Mouse (Mus musculus): ENCODE results near the gene Dmkn. TPM values are rescaled to one million over a fixed set of nuclear protein-coding genes. Genes with fewer than 3 reads are reported as not detected.

Dmkn gene
- polyA plus RNA-seq (2015; fragmentation: Nextera tagmentation; extraction: Ambion mirVana) = 97.2 and 160 TPM in 2 replicates

DNA sequence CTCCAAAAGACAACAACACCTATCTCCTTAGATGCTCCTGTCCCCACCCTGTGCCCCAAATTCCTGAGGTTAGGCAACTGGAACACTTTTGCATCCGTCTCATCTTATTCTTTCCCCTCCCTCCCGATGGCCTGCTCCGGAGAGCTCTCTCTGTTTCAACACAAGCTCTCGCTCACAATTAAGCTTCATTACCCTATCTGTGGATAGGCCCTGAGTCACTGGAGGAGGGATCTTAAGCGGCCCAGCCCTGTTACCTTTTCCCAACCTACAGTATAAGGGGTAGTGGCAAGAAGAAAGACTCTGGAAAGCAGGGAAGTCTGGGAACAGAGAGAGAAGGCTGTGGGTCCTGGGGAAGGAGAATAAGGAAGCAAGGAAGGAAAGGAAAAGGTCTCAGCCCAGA lies at the start of gene Dmkn:
Dmkn (plus strand) TSS at position 301 of the 400 bp plus-strand sequence.

DNA sequence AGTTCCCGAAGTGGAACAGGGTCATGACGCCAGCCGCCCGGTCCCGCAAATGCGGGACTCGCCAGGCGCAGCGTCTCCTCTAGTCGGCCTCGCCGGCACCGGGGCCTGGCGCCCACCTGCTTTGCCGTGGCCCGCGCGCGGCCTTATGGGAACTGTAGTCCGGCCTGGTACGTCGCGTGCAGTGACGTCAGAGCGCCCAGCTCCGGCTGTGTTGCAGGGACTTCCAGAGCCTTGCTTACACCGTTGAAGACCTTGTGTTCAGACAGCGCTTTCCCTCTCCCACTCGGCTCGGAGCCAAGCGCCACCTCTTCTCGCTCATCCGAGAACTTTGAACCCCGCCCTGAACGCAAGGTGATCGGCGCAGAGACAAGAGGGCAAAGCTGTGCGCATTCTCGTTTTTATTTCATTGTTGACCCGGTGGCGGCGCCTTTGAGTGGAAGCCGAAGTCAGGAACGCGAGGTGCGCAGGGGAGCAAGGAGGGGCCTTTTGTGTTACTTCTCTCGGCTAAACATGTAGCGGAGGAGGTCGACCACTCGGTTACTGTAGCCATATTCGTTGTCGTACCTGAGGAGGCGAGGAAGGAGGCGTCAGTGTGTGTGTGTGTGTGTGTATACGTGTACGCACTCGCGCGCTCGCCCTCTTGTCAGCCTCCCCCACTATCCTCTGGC lies 34.0 kb upstream of the Dmkn start, which contains the start of gene Tmem147:
Tmem147 (minus strand) TSS at position 145 of the 668 bp plus-strand sequence.

DNA sequence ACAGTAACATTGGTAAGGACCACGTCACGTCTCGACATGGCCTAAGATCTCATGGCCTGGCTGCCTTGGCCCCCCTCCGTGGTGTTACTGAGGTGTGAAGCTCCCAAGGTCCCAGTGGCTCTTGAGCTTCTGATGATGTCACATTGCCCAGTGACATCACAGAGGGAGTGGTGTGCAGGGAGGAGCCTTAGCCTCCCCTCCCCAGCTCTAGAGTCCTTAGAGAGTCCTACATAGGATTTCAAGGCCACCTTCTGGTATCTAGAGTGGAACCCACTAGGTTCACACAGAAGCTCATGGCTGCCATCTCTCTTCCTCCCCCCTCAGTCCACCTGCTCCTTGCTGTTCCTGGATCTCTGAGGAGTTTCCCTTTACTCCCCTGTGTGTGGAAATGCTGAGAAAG lies 19.9 kb upstream of the Dmkn start, which contains the start of gene Gapdhs:
Gapdhs (minus strand) TSS at position 65 of the 400 bp plus-strand sequence.

DNA sequence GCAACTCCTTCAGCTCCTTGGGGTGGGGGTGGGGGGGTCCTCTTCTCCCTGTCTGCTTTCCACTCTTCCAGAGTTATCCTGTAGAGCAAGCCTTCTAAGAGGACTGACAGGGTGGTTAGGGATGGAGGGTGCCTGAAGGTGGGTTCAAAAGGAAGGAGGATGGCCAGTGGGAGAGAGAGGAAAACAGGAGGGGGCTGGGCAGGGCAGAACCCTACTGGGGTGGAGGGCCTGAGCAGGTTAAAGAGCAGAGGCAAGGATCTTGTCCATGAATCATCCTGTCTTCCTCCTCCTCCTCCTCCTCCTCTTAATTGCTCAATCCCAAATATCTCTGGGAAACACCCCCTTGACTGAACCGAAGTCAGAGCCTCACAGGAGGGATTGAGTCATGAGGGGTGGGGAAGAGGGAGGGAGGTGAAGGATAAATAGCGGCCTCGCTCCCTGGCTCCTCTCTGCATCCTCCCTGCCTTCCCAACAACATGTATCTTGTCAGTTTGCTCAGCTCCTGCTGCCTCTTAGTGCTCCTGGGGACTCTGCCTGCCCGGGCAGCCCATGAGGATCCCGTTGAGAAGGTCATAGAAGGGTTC lies 12.4 kb upstream of the Dmkn start, which contains the start of gene Sbsn:
Sbsn (plus strand) TSS at position 386 of the 584 bp plus-strand sequence.

DNA sequence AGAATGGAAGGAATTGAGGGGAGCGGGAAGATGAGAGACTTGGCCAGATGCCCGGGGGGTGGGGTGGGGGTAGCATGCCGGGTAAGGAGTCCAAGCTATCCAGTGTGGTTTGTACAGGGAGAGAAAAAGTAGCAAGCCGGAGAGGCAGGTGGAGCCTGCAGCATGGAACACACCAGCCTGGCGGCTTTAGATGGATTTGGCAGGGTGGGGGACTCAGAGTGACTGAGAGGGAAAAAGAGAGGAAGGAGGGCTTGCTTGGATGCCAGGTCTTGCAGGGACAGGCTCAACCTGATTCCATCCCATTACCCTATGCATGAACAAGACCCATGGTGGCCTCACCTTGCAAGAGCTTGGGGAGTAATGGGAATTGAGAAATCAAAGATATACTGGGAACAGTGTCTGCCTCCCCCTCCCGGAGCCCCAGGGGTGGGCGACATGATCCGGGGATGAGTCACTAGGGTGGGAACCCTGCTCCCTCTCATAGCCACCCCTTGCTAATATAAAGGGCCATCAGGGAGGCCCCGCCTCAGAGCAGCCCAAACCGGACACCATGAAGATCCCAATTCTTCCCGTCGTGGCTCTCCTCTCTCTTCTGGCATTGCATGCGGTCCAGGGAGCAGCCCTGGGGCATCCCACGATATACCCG lies 23.9 kb downstream of the Dmkn start, which contains the start of gene Krtdap:
Krtdap (plus strand) TSS at position 520 of the 646 bp plus-strand sequence.

DNA sequence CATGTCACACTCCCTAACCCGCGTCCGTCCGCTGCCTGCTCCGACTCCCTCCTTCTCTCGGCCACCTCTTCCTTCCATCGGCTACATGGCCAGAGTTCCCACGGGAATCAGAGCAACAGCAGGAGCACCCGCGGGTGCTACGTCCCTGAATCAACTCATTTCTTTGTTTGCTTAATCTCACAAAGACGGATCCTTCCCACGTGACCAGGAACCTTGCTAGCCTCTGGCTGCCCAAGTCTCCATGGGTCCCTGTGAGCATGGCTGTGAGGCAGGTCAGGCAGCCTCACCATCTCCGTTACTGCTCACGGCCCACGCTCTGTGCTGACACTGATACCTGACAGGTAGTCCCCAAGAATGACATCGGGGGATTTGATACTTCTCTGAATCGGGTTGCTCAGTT lies 60.1 kb downstream of the Dmkn start, which contains the start of gene Ffar2:
Ffar2 (minus strand) TSS at position 101 of the 400 bp plus-strand sequence.

Other genes starting within 250 kb of the Dmkn start
- 2.5 and 2.6 TPM in 2 replicates for gene Arhgap33, start 228.7 kb upstream of the Dmkn start, polyA plus RNA-seq (2015; fragmentation: Nextera tagmentation; extraction: Ambion mirVana)
- 391 and 404 TPM in 2 replicates for gene Hspb6, start 211.6 kb upstream of the Dmkn start, polyA plus RNA-seq (2015; fragmentation: Nextera tagmentation; extraction: Ambion mirVana)
- gene Proser3, start 211.5 kb upstream of the Dmkn start, polyA plus RNA-seq (2015; fragmentation: Nextera tagmentation; extraction: Ambion mirVana) = 3.2 and 3.9 TPM in 2 replicates
- 21.1 and 25.6 TPM in 2 replicates for gene Lin37, start 203.9 kb upstream of the Dmkn start, polyA plus RNA-seq (2015; fragmentation: Nextera tagmentation; extraction: Ambion mirVana)
- gene U2af1l4, start 200.5 kb upstream of the Dmkn start, polyA plus RNA-seq (2015; fragmentation: Nextera tagmentation; extraction: Ambion mirVana) = 69.5 and 73.2 TPM in 2 replicates
- 2.7 and 2.8 TPM in 2 replicates for gene Gm49396, start 200.4 kb upstream of the Dmkn start, polyA plus RNA-seq (2015; fragmentation: Nextera tagmentation; extraction: Ambion mirVana)
- gene Psenen, start 200.1 kb upstream of the Dmkn start, polyA plus RNA-seq (2015; fragmentation: Nextera tagmentation; extraction: Ambion mirVana) = 114 and 127 TPM in 2 replicates
- 1.1 and 1.6 TPM in 2 replicates for gene Igflr1, start 198.3 kb upstream of the Dmkn start, polyA plus RNA-seq (2015; fragmentation: Nextera tagmentation; extraction: Ambion mirVana)
- 4.8 TPM in 2 replicates for gene Kmt2b, start 175.0 kb upstream of the Dmkn start, polyA plus RNA-seq (2015; fragmentation: Nextera tagmentation; extraction: Ambion mirVana)
- gene Zbtb32, start 164.8 kb upstream of the Dmkn start, polyA plus RNA-seq (2015; fragmentation: Nextera tagmentation; extraction: Ambion mirVana) = 2.4 and 3.5 TPM in 2 replicates
- 1,486 and 1,535 TPM in 2 replicates for gene Upk1a, start 150.9 kb upstream of the Dmkn start, polyA plus RNA-seq (2015; fragmentation: Nextera tagmentation; extraction: Ambion mirVana)
- gene Cox6b1, start 137.6 kb upstream of the Dmkn start, polyA plus RNA-seq (2015; fragmentation: Nextera tagmentation; extraction: Ambion mirVana) = 1,042 and 1,083 TPM in 2 replicates
- gene Etv2, start 127.9 kb upstream of the Dmkn start, polyA plus RNA-seq (2015; fragmentation: Nextera tagmentation; extraction: Ambion mirVana) = not detected in 2 replicates
- 87.7 and 91.8 TPM in 2 replicates for gene Rbm42, start 113.4 kb upstream of the Dmkn start, polyA plus RNA-seq (2015; fragmentation: Nextera tagmentation; extraction: Ambion mirVana)
- gene Haus5, start 98.8 kb upstream of the Dmkn start, polyA plus RNA-seq (2015; fragmentation: Nextera tagmentation; extraction: Ambion mirVana) = 10.3 and 11.1 TPM in 2 replicates
- not detected in 2 replicates for gene Pmis2, start 92.2 kb upstream of the Dmkn start, polyA plus RNA-seq (2015; fragmentation: Nextera tagmentation; extraction: Ambion mirVana)
- 0.39 TPM in 1 of 2 replicates, not detected in the other for gene 2200002J24Rik, start 64.8 kb upstream of the Dmkn start, polyA plus RNA-seq (2015; fragmentation: Nextera tagmentation; extraction: Ambion mirVana)
- 0.13 and 0.69 TPM in 2 replicates for gene Atp4a, start 51.5 kb upstream of the Dmkn start, polyA plus RNA-seq (2015; fragmentation: Nextera tagmentation; extraction: Ambion mirVana)
- 155 and 184 TPM in 2 replicates for gene Tmem147, start 34.2 kb upstream of the Dmkn start, polyA plus RNA-seq (2015; fragmentation: Nextera tagmentation; extraction: Ambion mirVana)
- gene Gapdhs, start 20.1 kb upstream of the Dmkn start, polyA plus RNA-seq (2015; fragmentation: Nextera tagmentation; extraction: Ambion mirVana) = 0.12 TPM in 1 of 2 replicates, not detected in the other
- gene Sbsn, start 12.3 kb upstream of the Dmkn start, polyA plus RNA-seq (2015; fragmentation: Nextera tagmentation; extraction: Ambion mirVana) = 13.6 and 17.0 TPM in 2 replicates
- gene Krtdap, start 24.1 kb downstream of the Dmkn start, polyA plus RNA-seq (2015; fragmentation: Nextera tagmentation; extraction: Ambion mirVana) = 135 and 161 TPM in 2 replicates
- gene Ffar2, start 60.0 kb downstream of the Dmkn start, polyA plus RNA-seq (2015; fragmentation: Nextera tagmentation; extraction: Ambion mirVana) = not detected in 2 replicates
- not detected in 2 replicates for gene Ffar3, start 92.4 kb downstream of the Dmkn start, polyA plus RNA-seq (2015; fragmentation: Nextera tagmentation; extraction: Ambion mirVana)
- not detected in 2 replicates for gene Ffar1, start 97.8 kb downstream of the Dmkn start, polyA plus RNA-seq (2015; fragmentation: Nextera tagmentation; extraction: Ambion mirVana)
- 0.11 TPM in 1 of 2 replicates, not detected in the other for gene Cd22, start 116.6 kb downstream of the Dmkn start, polyA plus RNA-seq (2015; fragmentation: Nextera tagmentation; extraction: Ambion mirVana)
- gene Mag, start 151.1 kb downstream of the Dmkn start, polyA plus RNA-seq (2015; fragmentation: Nextera tagmentation; extraction: Ambion mirVana) = 0.31 and 0.47 TPM in 2 replicates
- gene Hamp2, start 160.9 kb downstream of the Dmkn start, polyA plus RNA-seq (2015; fragmentation: Nextera tagmentation; extraction: Ambion mirVana) = not detected in 2 replicates
- gene Hamp, start 180.3 kb downstream of the Dmkn start, polyA plus RNA-seq (2015; fragmentation: Nextera tagmentation; extraction: Ambion mirVana) = not detected in 2 replicates
- gene Usf2, start 193.0 kb downstream of the Dmkn start, polyA plus RNA-seq (2015; fragmentation: Nextera tagmentation; extraction: Ambion mirVana) = 10.2 and 11.0 TPM in 2 replicates
- 43.7 and 44.9 TPM in 2 replicates for gene Lsr, start 209.7 kb downstream of the Dmkn start, polyA plus RNA-seq (2015; fragmentation: Nextera tagmentation; extraction: Ambion mirVana)
- gene Fam187b, start 210.0 kb downstream of the Dmkn start, polyA plus RNA-seq (2015; fragmentation: Nextera tagmentation; extraction: Ambion mirVana) = 4.2 and 4.5 TPM in 2 replicates